Mouse (Mus musculus) embryonic fibroblast, embryonic 13.5 days (primary cell): ENCODE data around the gene Agap1.

Experiments
- CTCF ChIP-seq: IDR thresholded peaks from 2 replicates; pipeline ENCODE4 v1.5.1; 2011; ENCODE audit warnings: mild to moderate bottlenecking, control low read depth, low read length, moderate library complexity, borderline replicate concordance; ENCODE audit not compliant: insufficient read depth
- POLR2A ChIP-seq: IDR thresholded peaks from 2 replicates; pipeline ENCODE4 v1.6.1; 2011; ENCODE audit warnings: low read depth, mild to moderate bottlenecking, control low read depth, low read length, moderate library complexity

- TF ChIP-seq CTCF (no peak), POLR2A (no peak)
Measured at GRCm38 (mm10) chr1:89521935-89522535, 67.4 kb downstream of the Agap1 start.
